Mouse (Mus musculus): ENCODE results near the gene Rrp1. TPM values are rescaled to one million over a fixed set of nuclear protein-coding genes. Genes with fewer than 3 reads are reported as not detected.

Rrp1 gene
- polyA plus RNA-seq, 1 experiment from 2014 or later: 259 TPM

DNA sequence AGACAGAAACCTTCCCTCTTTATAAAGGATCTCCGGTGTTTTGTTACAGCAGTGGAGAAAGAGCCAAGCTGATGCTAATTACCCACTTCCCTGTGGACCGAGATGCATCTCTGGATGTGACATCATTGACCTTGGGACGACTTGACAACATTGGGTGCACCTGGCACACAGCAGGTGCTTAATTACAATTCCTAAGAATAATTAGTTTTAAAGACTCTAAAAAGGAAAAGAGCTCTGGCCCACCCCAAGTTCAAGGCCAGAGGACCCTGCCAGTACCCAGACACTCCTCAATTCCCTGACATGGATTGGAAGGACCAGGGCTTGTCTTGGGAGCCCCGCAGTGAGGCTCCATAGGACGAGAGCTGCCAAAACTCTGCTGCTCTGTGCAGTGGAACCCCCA is 28.8 kb upstream of the Rrp1 start:
- Histone ChIP-seq H3K4me1 (no peaks in the 10 kb centered on the region), H3K9ac (no peak overlapping the region), H3K27ac (no peak overlapping the region), H3K4me2 (no peak overlapping the region), H3K9me3 (no peaks in the 10 kb centered on the region), H3K27me3 (no peaks in the 10 kb centered on the region), H3K36me3 (peaks cover 47% of the 10 kb centered on the region), H3K4me3 (no peak overlapping the region)
- no peak for ATAC-seq (ENCODE audit: insufficient number of reproducible peaks, low FRiP score, low TSS enrichment, low read depth)
- WGBS: 77% methylated on average over 5 of the region's 5 CpGs

- Histone ChIP-seq H3K9me3 (no peaks in the 10 kb centered on the region), H3K36me3 (peaks cover 41% of the 10 kb centered on the region), H3K9ac (no peak overlapping the region), H3K4me1 (no peaks in the 10 kb centered on the region), H3K27ac (no peak overlapping the region), H3K4me2 (no peak overlapping the region), H3K27me3 (no peaks in the 10 kb centered on the region), H3K4me3 (no peak overlapping the region)
- ATAC-seq (ENCODE audit: insufficient number of reproducible peaks, low FRiP score, low TSS enrichment, low read depth): no peak
- 64% methylated on average over 9 of the region's 9 CpGs for WGBS
These were observed 28.0 kb upstream of the Rrp1 start for GRCm38 (mm10) chr10:78440812-78441211.

GRCm38 (mm10) chr10:78439990-78440389 is 27.1 kb upstream of the Rrp1 start:
- Histone ChIP-seq H3K4me2 (no peak overlapping the region), H3K4me1 (no peaks in the 10 kb centered on the region), H3K36me3 (peaks cover 33% of the 10 kb centered on the region), H3K4me3 (no peak overlapping the region), H3K9me3 (no peaks in the 10 kb centered on the region), H3K27me3 (no peaks in the 10 kb centered on the region), H3K27ac (no peak overlapping the region), H3K9ac (no peak overlapping the region)
- ATAC-seq (ENCODE audit: insufficient number of reproducible peaks, low FRiP score, low TSS enrichment, low read depth): no peak
- 84% methylated on average over 7 of the region's 7 CpGs for WGBS

- Histone ChIP-seq H3K9me3 (no peaks in the 10 kb centered on the region), H3K4me2 (no peak overlapping the region), H3K4me1 (no peaks in the 10 kb centered on the region), H3K27me3 (no peaks in the 10 kb centered on the region), H3K36me3 (peaks cover 29% of the 10 kb centered on the region), H3K9ac (no peak overlapping the region), H3K27ac (no peak overlapping the region), H3K4me3 (no peak overlapping the region)
- WGBS: 65% methylated on average over 5 of the region's 5 CpGs
- ATAC-seq (ENCODE audit: insufficient number of reproducible peaks, low FRiP score, low TSS enrichment, low read depth): no peak
These were observed 26.7 kb upstream of the Rrp1 start for GRCm38 (mm10) chr10:78439550-78439949.

- H3K4me3 ChIP-seq: no peak overlapping the region
- peaks cover 15% of the 10 kb centered on the region for H3K36me3 ChIP-seq
- no peak overlapping the region for H3K9ac ChIP-seq
- H3K4me2 ChIP-seq: no peak overlapping the region
- no peaks in the 10 kb centered on the region for H3K9me3 ChIP-seq
- no peak for ATAC-seq (ENCODE audit: insufficient number of reproducible peaks, low FRiP score, low TSS enrichment, low read depth)
- 12% methylated on average over 5 of the region's 5 CpGs for WGBS
- H3K4me1 ChIP-seq: no peaks in the 10 kb centered on the region
- no peak overlapping the region for H3K27ac ChIP-seq
- H3K27me3 ChIP-seq: no peaks in the 10 kb centered on the region
These were observed 25.3 kb upstream of the Rrp1 start for GRCm38 (mm10) chr10:78438094-78438493.

GRCm38 (mm10) chr10:78432853-78433252 is 20.0 kb upstream of the Rrp1 start:
- 65% methylated on average over 3 of the region's 3 CpGs for WGBS
- ATAC-seq (ENCODE audit: insufficient number of reproducible peaks, low FRiP score, low TSS enrichment, low read depth): no peak
- Histone ChIP-seq H3K9me3 (no peaks in the 10 kb centered on the region), H3K4me1 (no peaks in the 10 kb centered on the region), H3K4me3 (no peak overlapping the region), H3K27ac (no peak overlapping the region), H3K4me2 (no peak overlapping the region), H3K27me3 (no peaks in the 10 kb centered on the region), H3K36me3 (peaks cover 13% of the 10 kb centered on the region), H3K9ac (no peak overlapping the region)

DNA sequence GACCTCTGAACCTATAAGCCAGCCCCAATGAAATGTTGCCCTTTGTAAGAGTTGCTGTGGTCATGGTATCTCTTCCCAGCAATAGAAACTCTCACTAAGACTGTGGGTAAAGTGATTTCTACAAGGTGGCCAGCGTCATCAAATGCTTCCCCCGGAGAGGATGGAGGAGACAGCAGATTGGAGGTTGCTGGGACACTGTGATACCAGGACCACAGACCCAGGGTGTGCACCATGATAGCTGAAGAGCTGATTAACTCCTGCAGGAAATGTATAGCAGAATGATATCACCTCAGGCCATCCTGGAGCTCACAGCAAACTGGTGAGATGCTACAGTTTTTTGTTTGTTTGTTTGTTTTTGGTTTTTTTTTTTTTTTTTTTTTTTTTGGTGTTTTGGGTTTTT is 16.9 kb upstream of the Rrp1 start:
- H3K9ac ChIP-seq: no peak overlapping the region
- 87% methylated on average over 2 of the region's 2 CpGs for WGBS
- no peak overlapping the region for H3K4me2 ChIP-seq
- H3K9me3 ChIP-seq: no peaks in the 10 kb centered on the region
- H3K27me3 ChIP-seq: no peaks in the 10 kb centered on the region
- H3K36me3 ChIP-seq: peaks cover 24% of the 10 kb centered on the region
- H3K27ac ChIP-seq: no peak overlapping the region
- H3K4me3 ChIP-seq: no peak overlapping the region
- peaks cover 14% of the 10 kb centered on the region for H3K4me1 ChIP-seq
- ATAC-seq (ENCODE audit: insufficient number of reproducible peaks, low FRiP score, low TSS enrichment, low read depth): no peak

- no peak overlapping the region for H3K4me2 ChIP-seq
These were observed 16.3 kb upstream of the Rrp1 start for GRCm38 (mm10) chr10:78429180-78429579.

GRCm38 (mm10) chr10:78428070-78428469 is 15.2 kb upstream of the Rrp1 start:
- no peak overlapping the region for H3K4me2 ChIP-seq
- H3K4me3 ChIP-seq: no peak overlapping the region
- H3K9me3 ChIP-seq: no peaks in the 10 kb centered on the region
- H3K4me1 ChIP-seq: peaks cover 14% of the 10 kb centered on the region
- no peaks in the 10 kb centered on the region for H3K27me3 ChIP-seq
- peaks cover 24% of the 10 kb centered on the region for H3K36me3 ChIP-seq
- no peak for ATAC-seq (ENCODE audit: insufficient number of reproducible peaks, low FRiP score, low TSS enrichment, low read depth)
- H3K27ac ChIP-seq: no peak overlapping the region
- H3K9ac ChIP-seq: no peak overlapping the region
- 93% methylated on average over 11 of the region's 11 CpGs for WGBS

More at GRCm38 (mm10) chr10:78429180-78429579, 16.3 kb upstream of the Rrp1 start:
- no peaks in the 10 kb centered on the region for H3K27me3 ChIP-seq
- H3K4me1 ChIP-seq: peaks cover 14% of the 10 kb centered on the region
- WGBS: 82% methylated on average over 5 of the region's 5 CpGs
- no peak overlapping the region for H3K4me3 ChIP-seq
- no peaks in the 10 kb centered on the region for H3K9me3 ChIP-seq
- no peak overlapping the region for H3K27ac ChIP-seq
- H3K36me3 ChIP-seq: peaks cover 24% of the 10 kb centered on the region
- ATAC-seq (ENCODE audit: insufficient number of reproducible peaks, low FRiP score, low TSS enrichment, low read depth): no peak
- H3K9ac ChIP-seq: no peak overlapping the region

- no peaks in the 10 kb centered on the region for H3K9me3 ChIP-seq
- peak overlapping the region; percentile 92 for H3K9ac ChIP-seq
- peak overlapping the region; percentile 84 for H3K4me3 ChIP-seq
- 42% methylated on average over 6 of the region's 6 CpGs for whole genome bisulfite sequencing
- peaks cover 14% of the 10 kb centered on the region for H3K4me1 ChIP-seq
- no peaks in the 10 kb centered on the region for H3K27me3 ChIP-seq
- peaks cover 24% of the 10 kb centered on the region for H3K36me3 ChIP-seq
- H3K27ac ChIP-seq: peak overlapping the region; percentile 71
- no peak for ATAC-seq (ENCODE audit: insufficient number of reproducible peaks, low FRiP score, low TSS enrichment, low read depth)
- peak overlapping the region; percentile 79 for H3K4me2 ChIP-seq
These were observed 13.4 kb upstream of the Rrp1 start for GRCm38 (mm10) chr10:78426117-78426735.

- peak within 1 kb of the TSS; percentile 92 for H3K9ac ChIP-seq
- peak within 1 kb of the TSS; percentile 79 for H3K4me2 ChIP-seq
- peak; percentile 86 for ATAC-seq (ENCODE audit: insufficient number of reproducible peaks, low FRiP score, low TSS enrichment, low read depth)
- H3K4me3 ChIP-seq: peak within 1 kb of the TSS; percentile 84
- WGBS: under 1% methylated on average over 40 of the region's 40 CpGs
- peaks cover 24% of the 10 kb centered on the region for H3K36me3 ChIP-seq
- H3K4me1 ChIP-seq: peaks cover 14% of the 10 kb centered on the region
- peak within 1 kb of the TSS; percentile 71 for H3K27ac ChIP-seq
- no peaks in the 10 kb centered on the region for H3K9me3 ChIP-seq
- no peaks in the 10 kb centered on the region for H3K27me3 ChIP-seq
These were observed 12.6 kb upstream of the Rrp1 start, which contains the start of gene Cstb for GRCm38 (mm10) chr10:78425181-78426041. TSS of gene Cstb (plus strand) at chr10:78425669.

DNA sequence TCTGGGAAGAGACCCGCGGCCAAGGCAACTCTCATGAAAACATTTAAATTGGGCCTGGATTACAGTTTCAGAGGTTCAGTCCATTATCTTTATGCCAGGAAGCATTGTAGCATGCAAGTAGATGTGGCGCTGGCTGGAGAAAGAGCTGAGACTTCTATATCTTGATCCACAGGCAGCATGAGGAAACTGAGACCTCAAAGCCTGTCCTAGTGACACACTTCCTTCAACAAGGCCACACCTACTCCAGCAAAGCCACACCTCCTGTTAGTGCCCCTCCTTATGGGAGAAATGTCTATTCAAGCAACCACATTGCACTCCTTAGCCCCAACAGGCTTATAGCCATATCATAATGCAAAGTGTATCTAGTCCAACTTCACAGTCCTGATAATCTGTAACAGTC is 9.8 kb upstream of the Rrp1 start:
- H3K4me1 ChIP-seq: peaks cover 14% of the 10 kb centered on the region
- H3K27ac ChIP-seq: no peak overlapping the region
- no peak overlapping the region for H3K4me2 ChIP-seq
- no peaks in the 10 kb centered on the region for H3K27me3 ChIP-seq
- no peak overlapping the region for H3K4me3 ChIP-seq
- H3K36me3 ChIP-seq: peaks cover 9% of the 10 kb centered on the region
- H3K9ac ChIP-seq: no peak overlapping the region
- 92% methylated on average over 3 of the region's 3 CpGs for WGBS
- ATAC-seq (ENCODE audit: insufficient number of reproducible peaks, low FRiP score, low TSS enrichment, low read depth): no peak
- no peaks in the 10 kb centered on the region for H3K9me3 ChIP-seq

All from limb, embryonic 15.5 days (tissue).